Mouse (Mus musculus) liver, embryonic 16.5 days (tissue): ENCODE data around the gene Gm26938. TPM values are rescaled to one million over a fixed set of nuclear protein-coding genes. Genes with fewer than 3 reads are reported as not detected.

ENCODE experiments used
- ATAC-seq: fragments of 200-750 bp; cut with Nextera tagmentation; 2 replicates; pipeline ENCODE4 v1.8.0; 2017; ENCODE audit warnings: low read depth, mild to moderate bottlenecking, moderate number of reproducible peaks, moderate library complexity
- H3K27ac ChIP-seq: fragments of 300-500 bp; sonication (generic); 2 replicates; pipeline ENCODE4 v1.5.1; 2014; ENCODE audit warnings: mild to moderate bottlenecking, low read length
- H3K27me3 ChIP-seq: fragments of 300-500 bp; sonication (generic); 2 replicates; pipeline ENCODE4 v1.6.1; 2014; ENCODE audit warnings: low read depth, low read length, mixed read lengths; ENCODE audit not compliant: control insufficient read depth, insufficient read depth
- H3K36me3 ChIP-seq: fragments of 300-500 bp; sonication (generic); 2 replicates; pipeline ENCODE4 v1.6.1; 2014; ENCODE audit warnings: mild to moderate bottlenecking; ENCODE audit not compliant: control insufficient read depth, insufficient read depth
- H3K4me1 ChIP-seq: fragments of 300-500 bp; sonication (generic); 2 replicates; pipeline ENCODE4 v1.6.1; 2014; ENCODE audit warnings: low read depth, low read length, mixed read lengths; ENCODE audit not compliant: control insufficient read depth
- H3K4me2 ChIP-seq: fragments of 300-500 bp; sonication (generic); 2 replicates; pipeline ENCODE4 v1.6.1; 2014; ENCODE audit warnings: low read depth, low read length, mixed read lengths
- H3K4me3 ChIP-seq: fragments of 300-500 bp; sonication (generic); 2 replicates; pipeline ENCODE4 v1.5.1; 2014; ENCODE audit warnings: low read depth, mild to moderate bottlenecking, low read length
- H3K9ac ChIP-seq: fragments of 300-500 bp; sonication (generic); 2 replicates; pipeline ENCODE4 v1.6.1; 2014; ENCODE audit warnings: low read depth, low read length
- H3K9me3 ChIP-seq: fragments of 300-500 bp; sonication (generic); replicated peaks from 2 replicates; pipeline ENCODE4 v1.6.1; 2016; ENCODE audit warnings: low read length; ENCODE audit not compliant: control insufficient read depth
- WGBS: fragments of 180-500 bp; shearing (Covaris S2); extraction: QIAGEN DNeasy Blood & Tissue Kit; methylation state at CpG from one replicate; pipeline ENCODE4 v1.1.7; 2014; ENCODE audit not compliant: insufficient replicate concordance; 5-methylcytosine and 5-hydroxymethylcytosine counted together
- polyA plus RNA-seq: library from polyadenylated mRNA; unstranded; fragments of >200 nt; fragmentation: Nextera tagmentation; extraction: Ambion mirVana; gene quantifications from 2 replicates; pipeline ENCODE4 v1.2.1, GENCODE M21; 2015

Gene Gm26938
- polyA plus RNA-seq, 1 experiment from 2014 or later = 0.14 TPM

- Histone ChIP-seq H3K4me2 (peak overlapping the region; percentile 77), H3K27me3 (no peaks in the 10 kb centered on the region), H3K4me1 (peaks cover 71% of the 10 kb centered on the region), H3K9ac (peak overlapping the region; percentile 99), H3K9me3 (no peaks in the 10 kb centered on the region), H3K27ac (peak overlapping the region; percentile 98), H3K36me3 (peaks cover 17% of the 10 kb centered on the region), H3K4me3 (peak overlapping the region; percentile 99)
- 67% methylated on average over 5 of the region's 5 CpGs for WGBS
- no peak for ATAC-seq
These were observed 32.1 kb downstream of the Gm26938 start for GRCm38 (mm10) chr5:139794137-139794536.

- Histone ChIP-seq H3K4me1 (peaks cover 69% of the 10 kb centered on the region), H3K36me3 (peaks cover 11% of the 10 kb centered on the region), H3K27me3 (no peaks in the 10 kb centered on the region), H3K4me3 (peak overlapping the region; percentile 99), H3K27ac (peak overlapping the region; percentile 98), H3K9me3 (no peaks in the 10 kb centered on the region), H3K4me2 (peak overlapping the region; percentile 77), H3K9ac (peak overlapping the region; percentile 99)
- peak; percentile 28 for ATAC-seq
- WGBS = 3% methylated on average over 11 of the region's 11 CpGs
These were observed 32.7 kb downstream of the Gm26938 start for GRCm38 (mm10) chr5:139793338-139794089.

GRCm38 (mm10) chr5:139792966-139793337 lies 33.3 kb downstream of the Gm26938 start:
- WGBS = 8% methylated on average over 3 of the region's 3 CpGs
- Histone ChIP-seq H3K9ac (peak overlapping the region; percentile 99), H3K27ac (peak overlapping the region; percentile 98), H3K4me2 (peak overlapping the region; percentile 77), H3K27me3 (no peaks in the 10 kb centered on the region), H3K36me3 (peaks cover 9% of the 10 kb centered on the region), H3K4me3 (peak overlapping the region; percentile 99), H3K4me1 (peaks cover 68% of the 10 kb centered on the region), H3K9me3 (no peaks in the 10 kb centered on the region)
- ATAC-seq = no peak

DNA sequence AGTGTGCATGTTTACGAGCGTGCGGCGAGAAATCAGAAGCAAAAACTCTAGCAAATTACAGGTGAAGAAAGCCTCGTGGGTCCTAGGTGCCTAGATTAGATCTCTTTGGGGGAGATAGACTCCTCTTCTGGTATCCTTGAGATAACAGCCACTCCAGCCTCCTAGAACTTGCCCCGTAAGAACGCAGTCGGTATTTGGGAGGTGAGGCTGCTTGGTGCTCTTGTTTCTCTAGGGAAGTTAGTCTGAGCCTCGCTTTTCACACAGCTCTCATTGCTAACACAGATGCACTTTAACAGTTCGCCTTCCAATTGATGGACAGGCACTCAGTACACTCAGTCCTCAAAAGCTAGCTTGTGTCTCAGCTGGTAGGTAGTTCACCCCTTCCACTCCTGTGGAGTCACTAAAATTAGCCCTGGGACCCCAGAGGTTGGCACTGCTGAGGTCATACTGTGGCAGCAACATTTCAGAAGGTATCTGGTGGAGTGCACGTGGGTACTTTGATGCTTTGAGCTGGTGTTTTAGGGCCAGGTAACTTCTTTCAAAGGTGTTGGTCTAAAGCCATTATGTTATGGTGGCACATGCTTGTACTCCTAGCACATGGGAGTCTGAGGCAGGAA lies 33.9 kb downstream of the Gm26938 start:
- peak overlapping the region; percentile 99 for H3K4me3 ChIP-seq
- no peaks in the 10 kb centered on the region for H3K27me3 ChIP-seq
- H3K4me2 ChIP-seq = peak overlapping the region; percentile 77
- 7% methylated on average over 11 of the region's 11 CpGs for WGBS
- peaks cover 63% of the 10 kb centered on the region for H3K4me1 ChIP-seq
- peak; percentile 0; the same call in 1 of the 2 replicates for ATAC-seq
- peaks cover 9% of the 10 kb centered on the region for H3K36me3 ChIP-seq
- peak overlapping the region; percentile 99 for H3K9ac ChIP-seq
- peak overlapping the region; percentile 98 for H3K27ac ChIP-seq
- H3K9me3 ChIP-seq = no peaks in the 10 kb centered on the region

DNA sequence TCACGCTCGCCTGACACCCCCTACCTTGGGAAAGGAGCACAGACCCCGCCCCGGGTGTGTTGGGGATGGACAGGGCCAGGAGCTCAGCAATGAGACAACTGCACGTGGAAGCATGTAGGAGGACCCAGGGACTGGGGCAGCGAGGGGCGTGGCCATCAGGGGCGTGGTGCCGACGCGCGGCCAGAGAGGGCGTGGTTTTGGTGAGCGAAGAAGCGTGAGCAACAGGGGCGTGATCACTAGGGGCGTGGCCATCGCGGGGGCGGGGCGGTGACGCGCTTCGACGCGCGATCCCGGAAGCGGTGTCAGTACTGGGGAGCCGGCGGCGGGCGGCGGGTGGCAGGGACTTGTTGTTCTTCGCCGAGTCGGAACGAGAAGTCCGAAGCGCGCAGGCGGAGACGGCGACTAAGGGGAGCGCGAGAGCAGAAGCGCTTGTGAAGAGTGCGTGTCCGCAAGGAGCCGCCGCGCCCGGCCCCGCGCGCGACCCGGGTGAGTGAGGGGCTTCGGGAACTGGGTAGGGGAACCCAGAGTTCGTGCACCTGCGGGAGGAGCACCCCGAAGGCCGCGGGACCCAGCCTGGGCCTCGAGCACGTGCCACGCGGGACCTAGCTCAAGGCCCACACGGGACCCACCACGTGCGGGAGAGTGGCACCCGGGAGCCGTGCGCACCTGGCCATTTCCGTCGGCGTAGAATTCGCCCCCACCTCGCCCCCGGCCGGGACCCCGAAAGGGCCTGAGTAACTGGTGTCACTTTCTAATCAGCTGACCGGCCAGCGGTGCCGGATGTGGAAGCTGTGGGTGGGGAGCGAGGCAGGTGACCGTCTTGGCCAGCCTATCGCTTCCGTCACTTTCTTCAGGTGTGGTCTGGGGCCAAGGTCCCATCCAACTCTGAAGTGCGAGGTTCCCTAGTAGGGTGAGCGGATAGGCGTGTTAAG lies 34.7 kb downstream of the Gm26938 start, which contains the start of gene Mafk:
Gene Mafk, plus strand, starts transcription at position 287 of the 932 bp plus-strand sequence.
- under 1% methylated on average over 88 of the region's 92 CpGs for WGBS
- Histone ChIP-seq H3K4me2 (peak within 1 kb of the TSS; percentile 77), H3K27ac (peak within 1 kb of the TSS; percentile 98), H3K27me3 (no peaks in the 10 kb centered on the region), H3K9me3 (no peaks in the 10 kb centered on the region), H3K4me3 (peak within 1 kb of the TSS; percentile 99), H3K9ac (peak within 1 kb of the TSS; percentile 99), H3K36me3 (peaks cover 6% of the 10 kb centered on the region), H3K4me1 (peaks cover 56% of the 10 kb centered on the region)
- peak; percentile 85 for ATAC-seq

DNA sequence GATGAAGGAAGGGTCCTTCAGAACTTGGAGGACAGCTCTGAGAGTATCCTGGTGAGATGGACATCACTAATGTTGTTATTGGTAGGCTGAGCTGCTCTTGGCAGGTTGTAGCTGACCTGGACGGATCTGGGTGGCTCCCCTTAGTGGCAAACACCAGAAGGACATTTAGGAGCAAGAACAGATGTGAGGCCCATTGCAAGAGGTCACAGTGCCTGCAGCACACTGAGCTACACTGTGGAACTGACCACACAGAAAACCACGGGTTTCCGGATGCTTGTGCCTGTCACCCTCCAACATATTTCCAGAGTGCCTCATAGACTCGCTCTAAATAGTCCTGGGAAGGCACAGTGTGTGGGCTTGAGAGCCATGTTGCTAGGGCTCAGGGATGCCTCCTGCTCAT lies 36.7 kb downstream of the Gm26938 start:
- Histone ChIP-seq H3K9ac (no peak overlapping the region), H3K27me3 (no peaks in the 10 kb centered on the region), H3K4me1 (peaks cover 37% of the 10 kb centered on the region), H3K36me3 (peaks cover 3% of the 10 kb centered on the region; the same call in 1 of the 2 replicates), H3K9me3 (no peaks in the 10 kb centered on the region), H3K4me2 (no peak overlapping the region), H3K4me3 (no peak overlapping the region), H3K27ac (no peak overlapping the region)
- ATAC-seq = no peak
- WGBS = 29% methylated on average over 4 of the region's 4 CpGs

DNA sequence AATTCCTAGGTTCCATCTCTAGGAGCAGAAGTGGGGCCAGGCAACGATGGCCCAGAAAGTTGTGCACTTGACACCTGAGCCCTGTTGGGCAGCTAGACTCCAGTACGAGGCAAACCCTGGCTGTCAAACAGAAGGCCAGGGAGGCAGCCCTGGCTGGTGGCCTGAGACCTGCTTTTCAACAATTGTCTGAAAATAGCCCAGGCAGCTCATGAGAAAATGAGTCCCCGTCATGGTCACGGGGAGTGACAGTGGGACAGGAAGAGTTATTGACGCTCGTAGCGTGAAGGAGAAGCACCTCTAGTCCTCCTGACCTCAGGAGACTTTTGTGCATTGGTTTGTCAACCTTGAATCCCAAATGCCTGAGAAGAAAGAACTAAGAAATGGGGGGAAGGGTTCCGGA lies 44.8 kb downstream of the Gm26938 start:
- Histone ChIP-seq H3K4me2 (no peak overlapping the region), H3K36me3 (no peaks in the 10 kb centered on the region), H3K27me3 (no peaks in the 10 kb centered on the region), H3K4me3 (no peak overlapping the region), H3K9me3 (no peaks in the 10 kb centered on the region), H3K27ac (no peak overlapping the region), H3K4me1 (no peaks in the 10 kb centered on the region; the same call in 1 of the 2 replicates), H3K9ac (no peak overlapping the region)
- WGBS = 73% methylated on average over 8 of the region's 8 CpGs
- ATAC-seq = no peak

GRCm38 (mm10) chr5:139776966-139777365 lies 49.2 kb downstream of the Gm26938 start:
- no peaks in the 10 kb centered on the region for H3K27me3 ChIP-seq
- H3K4me1 ChIP-seq = peaks cover 12% of the 10 kb centered on the region
- no peak overlapping the region for H3K4me3 ChIP-seq
- WGBS = 30% methylated on average over 5 of the region's 5 CpGs
- peak overlapping the region; percentile 48 for H3K27ac ChIP-seq
- H3K9ac ChIP-seq = no peak overlapping the region
- no peaks in the 10 kb centered on the region for H3K9me3 ChIP-seq
- H3K36me3 ChIP-seq = no peaks in the 10 kb centered on the region; the same call in 1 of the 2 replicates
- no peak for ATAC-seq
- H3K4me2 ChIP-seq = no peak overlapping the region
